Mouse (Mus musculus) mouse trophoblast stem cell (cell line): ENCODE results near the gene Shb.

ENCODE experiments used
- in situ Hi-C, 2 experiments: fragments of 300-500 bp; cut with MseI, MboI; formaldehyde crosslinking; loops; 2 replicates in 1 of 2; 3 replicates in 1 of 2; pipeline ENCODE4 v1.15.1; 2025

Shb gene

DNA sequence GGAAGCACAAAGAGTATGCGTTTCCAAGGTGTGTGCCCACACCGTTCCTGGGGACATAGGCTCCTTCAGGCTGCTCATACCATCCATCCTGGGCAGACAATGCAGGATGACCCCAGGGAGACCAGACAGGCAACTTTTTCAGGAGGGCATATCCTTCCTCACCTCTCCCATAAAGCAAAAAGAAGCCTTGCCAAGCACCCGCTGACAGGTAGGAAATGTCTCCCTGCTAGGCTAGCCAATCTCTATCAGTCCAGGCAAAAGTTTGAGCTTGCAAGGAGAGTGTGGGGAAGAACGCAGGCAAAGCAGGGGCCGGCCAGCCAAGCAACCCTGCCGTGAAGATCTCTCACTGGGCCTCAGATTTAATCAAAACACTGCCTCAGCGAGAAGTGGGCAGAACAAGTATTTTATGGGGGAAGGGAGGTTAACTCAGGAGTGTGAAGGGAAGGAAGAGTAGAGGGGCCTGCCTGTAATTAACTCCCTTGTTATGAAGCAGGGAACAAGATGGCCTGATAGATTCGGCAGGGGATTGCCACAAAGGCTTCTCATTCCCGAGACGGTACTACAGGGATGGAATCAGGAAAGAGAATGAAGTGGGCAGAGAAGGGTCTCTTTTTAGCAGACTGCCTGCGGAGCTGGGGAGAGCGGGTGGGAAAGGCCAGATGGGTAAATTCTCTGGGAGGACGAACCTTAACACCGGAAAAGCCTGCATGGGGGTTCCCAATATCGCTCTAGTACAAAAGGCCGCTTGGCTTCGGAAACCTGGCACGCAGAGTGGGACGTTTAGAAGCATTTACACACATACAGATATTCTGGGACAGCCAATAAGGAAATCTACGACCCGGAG is 3.7 kb downstream of the Shb start:
- in situ Hi-C loops = loop anchor here in 1 of 2 experiments (10.0 kb wide), 1 partner anchor 104 kb away; no protein-coding TSS in a partner anchor

DNA sequence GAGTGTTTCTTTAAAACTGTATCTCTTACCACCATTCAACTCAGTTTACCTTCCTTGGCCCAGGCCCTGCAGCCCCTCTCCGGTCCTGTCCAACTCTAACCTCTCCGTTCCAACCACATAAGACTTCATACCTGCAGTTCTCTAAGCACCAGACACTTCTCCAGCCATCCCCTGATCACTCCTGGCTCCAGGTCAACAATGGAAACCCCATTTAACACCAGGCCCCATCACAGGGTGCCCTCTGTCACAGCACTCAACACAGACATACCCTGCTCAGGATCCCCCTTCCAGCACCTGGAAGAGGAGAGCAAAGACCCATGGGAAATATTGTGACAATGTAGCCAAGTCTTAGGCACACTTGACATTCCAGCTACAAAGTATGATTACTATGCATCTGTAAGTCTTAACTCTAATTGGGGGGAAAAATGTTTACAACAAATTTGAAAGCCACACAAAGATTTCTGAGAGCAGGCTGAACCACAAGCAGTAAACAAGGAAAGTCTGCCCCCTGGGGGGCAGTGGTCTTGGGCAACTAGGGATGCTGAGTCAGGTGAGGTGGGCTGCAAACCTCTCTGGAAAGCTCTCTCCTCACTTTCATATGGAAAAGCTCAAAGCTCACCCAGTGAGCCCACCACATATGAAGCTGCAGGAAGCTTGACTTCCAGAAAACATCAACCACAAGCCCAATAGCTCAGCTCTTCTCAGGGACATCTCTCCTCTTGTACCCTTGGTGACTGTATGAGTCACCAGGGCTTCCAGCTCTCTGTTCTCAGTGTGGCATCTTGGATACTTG is 4.5 kb downstream of the Shb start:
- in situ Hi-C loops = loop anchor here in 1 of 2 experiments (10.0 kb wide), 1 partner anchor 103 kb away; no protein-coding TSS in a partner anchor

DNA sequence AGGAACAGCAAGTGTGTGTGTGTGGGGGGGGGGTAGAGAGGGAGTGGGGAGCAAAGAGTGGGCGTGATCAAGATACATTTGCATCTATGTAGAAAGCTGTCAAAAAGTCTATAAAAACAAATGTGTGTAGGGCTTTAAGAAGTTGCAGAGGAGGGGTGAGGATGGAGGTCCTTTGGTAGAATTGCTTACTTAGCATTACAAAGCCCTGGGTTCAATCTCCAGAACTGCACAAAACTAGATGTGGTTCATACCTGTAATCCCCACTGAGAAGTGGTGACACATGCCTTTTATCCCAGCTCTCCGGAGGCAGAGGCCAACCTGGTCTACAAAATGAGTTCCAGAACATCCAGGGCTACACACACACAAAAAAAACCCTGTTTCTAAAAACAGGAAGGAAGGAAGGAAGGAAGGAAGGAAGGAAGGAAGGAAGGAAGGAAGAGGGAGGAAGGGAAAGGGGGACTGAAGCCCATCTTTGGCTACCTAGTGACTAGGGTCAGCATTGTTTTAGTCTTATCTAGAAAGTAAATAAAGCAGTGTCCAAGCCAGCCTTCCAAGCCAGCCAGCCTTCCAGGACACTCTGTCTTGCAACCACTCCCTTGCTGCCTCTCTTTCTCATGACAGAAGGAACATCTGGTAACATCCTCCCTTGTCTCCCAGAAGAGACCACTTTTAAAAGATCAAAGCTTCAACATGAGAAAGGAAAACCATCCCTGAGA is 5.3 kb downstream of the Shb start:
- in situ Hi-C loops = loop anchor here in 1 of 2 experiments (10.0 kb wide), 1 partner anchor 102 kb away; no protein-coding TSS in a partner anchor

DNA sequence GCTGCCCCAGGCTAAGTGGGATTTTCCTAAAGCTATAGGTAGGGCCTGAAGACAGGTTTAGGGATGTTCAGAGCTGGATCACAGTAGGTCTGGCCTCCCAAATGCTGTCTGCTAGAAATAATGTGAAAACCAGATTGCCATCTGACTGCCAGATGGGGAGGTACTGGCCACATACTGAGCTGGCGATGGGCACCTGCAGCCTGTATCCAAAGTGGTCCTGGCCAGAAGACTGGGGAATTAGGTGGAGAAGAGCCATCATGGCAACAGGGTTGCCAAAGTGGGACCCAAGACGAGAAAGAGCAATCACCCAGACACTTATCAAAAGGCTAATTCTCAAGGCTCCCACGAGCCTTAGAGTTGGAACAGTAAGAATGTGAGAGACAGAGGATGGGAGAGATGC is 6.1 kb downstream of the Shb start:
- in situ Hi-C loops = loop anchor here in 1 of 2 experiments (10.0 kb wide), 1 partner anchor 101 kb away; no protein-coding TSS in a partner anchor

DNA sequence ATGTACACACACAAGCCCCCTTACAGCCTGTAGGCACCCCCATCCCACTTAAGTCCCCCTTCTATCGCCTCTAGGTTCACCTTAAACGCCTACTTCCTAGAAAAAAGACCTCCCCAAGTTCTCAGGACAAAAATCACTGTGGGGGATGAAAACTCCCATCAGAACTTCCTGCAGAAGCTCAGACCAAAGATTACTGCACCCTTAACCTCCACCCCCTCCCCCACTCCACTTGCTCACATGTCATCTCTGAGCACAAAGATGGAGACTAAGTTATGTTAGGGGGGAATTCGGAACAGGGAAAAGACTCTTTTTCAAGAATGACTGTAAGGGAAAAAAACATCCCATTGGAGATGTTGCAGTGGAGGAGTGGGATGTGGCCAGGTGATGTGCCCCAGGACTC is 6.7 kb downstream of the Shb start:
- in situ Hi-C loops = loop anchor here in 1 of 2 experiments (10.0 kb wide), 1 partner anchor 101 kb away; no protein-coding TSS in a partner anchor

DNA sequence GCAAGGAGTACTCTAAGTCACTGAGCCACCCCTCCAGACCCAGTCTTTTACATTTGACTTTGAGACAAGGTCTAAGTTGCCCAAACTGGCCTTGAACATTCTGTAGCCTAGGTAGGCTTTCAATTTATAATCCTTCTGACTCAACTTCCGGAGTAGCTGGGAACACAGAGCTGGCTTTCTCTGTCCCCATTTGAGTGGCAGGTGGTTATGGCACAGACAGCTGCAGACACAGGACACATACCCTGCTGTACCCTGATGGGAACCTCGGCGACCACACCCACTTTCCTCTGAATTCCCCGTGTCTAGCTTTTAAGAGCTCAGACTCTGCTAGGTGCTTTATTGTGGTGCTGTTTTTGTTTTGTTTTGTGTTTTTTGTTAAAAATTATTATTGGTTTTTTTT is 7.7 kb downstream of the Shb start:
- in situ Hi-C loops = loop anchor here in 1 of 2 experiments (10.0 kb wide), 1 partner anchor 100 kb away; no protein-coding TSS in a partner anchor

DNA sequence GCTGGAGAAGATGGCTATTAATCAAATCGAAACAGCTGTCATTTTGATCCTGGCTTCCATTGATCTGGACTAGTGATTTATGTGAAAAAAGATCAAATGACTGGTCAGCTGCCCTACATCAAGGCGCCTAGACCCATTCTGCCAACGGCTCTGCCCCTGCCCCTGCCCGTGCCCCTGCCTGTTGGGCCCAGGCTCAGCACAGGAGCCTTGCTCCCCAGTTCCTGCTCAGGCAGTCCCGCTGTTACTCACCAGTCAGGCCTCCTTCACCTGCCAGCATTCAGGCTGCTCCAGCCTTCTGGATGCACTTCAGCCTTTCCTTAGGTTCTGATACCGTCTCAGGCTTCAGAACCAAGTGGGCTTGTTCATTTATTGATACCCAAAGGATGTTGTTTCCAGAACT is 8.9 kb downstream of the Shb start:
- in situ Hi-C loops = loop anchor here in 1 of 2 experiments (10.0 kb wide), 1 partner anchor 99 kb away; no protein-coding TSS in a partner anchor

DNA sequence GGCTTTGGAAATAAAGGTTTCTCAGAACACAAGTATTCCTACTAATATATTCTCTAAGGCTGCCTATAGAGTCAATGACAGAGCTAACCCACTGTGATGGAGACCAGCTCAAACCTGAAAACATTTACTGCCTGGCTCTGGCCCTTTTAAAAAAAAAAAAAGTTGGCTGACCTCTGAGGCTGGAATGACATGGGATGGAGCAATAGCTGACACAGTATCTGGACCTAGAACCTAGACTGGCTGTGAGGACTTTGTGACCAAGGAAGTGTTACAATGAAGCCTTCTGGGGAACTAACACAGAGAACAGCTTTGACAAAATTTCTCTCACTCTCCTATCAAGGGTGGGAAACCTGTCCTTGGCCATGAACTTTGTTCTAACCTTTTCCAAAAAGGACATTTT is 9.3 kb downstream of the Shb start:
- in situ Hi-C loops = loop anchor here in 1 of 2 experiments (10.0 kb wide), 1 partner anchor 98 kb away; no protein-coding TSS in a partner anchor

DNA sequence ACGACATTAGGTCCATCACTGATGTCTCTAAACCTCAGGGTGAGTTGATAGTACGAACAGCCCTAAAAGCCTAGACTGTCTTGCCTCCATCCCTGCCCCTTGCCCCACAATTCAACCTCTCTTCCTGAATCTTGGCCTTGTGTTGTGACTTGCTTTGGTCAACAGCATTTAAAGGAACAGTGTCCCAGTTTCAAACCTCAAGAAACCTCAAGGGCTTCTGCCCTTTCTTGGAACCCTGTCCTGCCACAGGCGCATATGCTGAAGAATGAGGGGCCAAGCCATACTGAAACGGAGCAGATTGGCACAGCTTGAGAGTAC is 9.7 kb downstream of the Shb start:
- in situ Hi-C loops = loop anchor here in 1 of 2 experiments (10.0 kb wide), 1 partner anchor 98 kb away; no protein-coding TSS in a partner anchor

DNA sequence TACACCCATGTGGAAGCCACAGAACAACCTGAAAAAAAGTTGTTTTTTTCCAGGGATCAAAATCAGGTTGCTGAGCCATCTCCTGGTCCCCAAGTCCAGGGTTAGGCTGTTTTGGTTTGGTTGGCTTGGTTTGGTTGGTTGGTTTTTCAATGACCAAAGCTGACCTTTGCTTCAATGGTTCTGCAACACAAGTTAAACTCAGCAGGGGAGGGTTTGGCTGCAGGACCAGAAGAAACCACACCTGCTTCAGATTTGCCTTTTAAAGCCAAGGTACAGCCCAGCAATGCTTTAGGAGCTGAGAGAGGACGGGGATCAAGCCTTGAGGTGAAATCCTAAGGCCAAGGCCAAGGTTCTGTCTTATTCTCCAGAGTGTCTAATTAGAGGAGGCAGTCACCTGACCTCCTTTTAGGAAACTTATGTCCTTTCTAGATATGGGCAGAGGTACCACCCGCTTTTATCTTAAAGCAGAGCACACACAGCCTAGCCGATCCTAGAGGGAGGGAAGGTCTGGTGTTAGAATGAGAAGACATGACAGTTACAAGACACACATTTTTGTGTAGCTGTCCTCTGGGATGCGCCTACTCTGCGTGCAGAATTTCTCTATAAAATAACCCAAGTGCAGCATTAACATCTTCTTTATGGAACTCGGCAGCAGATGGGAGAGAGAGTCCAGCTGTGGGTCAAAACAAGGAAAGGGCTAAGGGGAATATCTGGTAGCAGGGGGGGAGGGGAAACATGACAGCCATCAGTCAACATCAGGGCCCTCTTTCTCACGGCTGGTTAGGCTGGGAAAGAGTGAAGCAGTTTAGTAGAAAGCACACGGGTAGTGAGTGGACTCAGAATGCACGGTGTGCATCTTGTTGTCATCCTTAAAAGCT is 10.3 kb downstream of the Shb start:
- in situ Hi-C loops = loop anchor here in 1 of 2 experiments (10.0 kb wide), 1 partner anchor 97 kb away; no protein-coding TSS in a partner anchor

DNA sequence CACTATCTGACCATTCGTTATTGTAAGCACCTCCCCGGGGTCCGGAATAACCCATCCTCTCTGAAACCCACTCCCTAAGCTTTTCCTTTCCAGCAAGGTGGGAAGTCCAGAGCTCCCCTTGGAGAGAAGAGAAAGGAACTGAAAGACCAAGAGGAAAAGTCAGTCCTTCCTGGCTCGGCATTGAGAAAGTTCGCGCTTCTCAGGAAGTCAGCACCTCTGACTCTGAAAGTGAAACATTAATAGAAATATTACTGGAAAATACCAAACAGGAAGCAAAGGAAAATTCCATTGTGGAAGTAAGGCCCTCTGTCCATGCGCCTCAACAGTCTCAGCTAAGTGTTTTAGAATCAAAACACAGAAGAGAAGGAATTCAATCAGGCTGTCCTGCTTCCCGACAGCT is 11.9 kb downstream of the Shb start:
- in situ Hi-C loops = loop anchor here in 1 of 2 experiments (10.0 kb wide), 1 partner anchor 96 kb away; no protein-coding TSS in a partner anchor

DNA sequence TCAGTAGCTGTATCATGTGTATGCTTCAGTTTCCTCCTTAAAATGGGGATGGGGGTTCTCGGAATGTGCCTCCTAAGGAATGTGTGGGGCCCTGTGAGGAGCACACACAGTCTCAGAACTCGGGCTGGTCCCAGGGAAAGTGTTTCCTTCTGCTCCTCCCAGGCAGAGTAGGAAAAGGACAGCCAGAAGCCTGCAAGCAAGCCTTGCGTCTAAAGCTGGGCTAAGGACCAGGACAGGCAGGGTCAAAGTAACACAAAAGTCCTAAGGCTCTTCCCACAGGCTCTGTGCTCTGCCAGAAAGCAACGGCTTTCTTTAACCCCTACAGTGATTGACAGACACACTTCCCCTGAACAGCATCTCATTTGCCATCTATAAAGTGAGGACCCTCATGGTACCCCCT is 14.9 kb downstream of the Shb start:
- in situ Hi-C loops = no loop called here

DNA sequence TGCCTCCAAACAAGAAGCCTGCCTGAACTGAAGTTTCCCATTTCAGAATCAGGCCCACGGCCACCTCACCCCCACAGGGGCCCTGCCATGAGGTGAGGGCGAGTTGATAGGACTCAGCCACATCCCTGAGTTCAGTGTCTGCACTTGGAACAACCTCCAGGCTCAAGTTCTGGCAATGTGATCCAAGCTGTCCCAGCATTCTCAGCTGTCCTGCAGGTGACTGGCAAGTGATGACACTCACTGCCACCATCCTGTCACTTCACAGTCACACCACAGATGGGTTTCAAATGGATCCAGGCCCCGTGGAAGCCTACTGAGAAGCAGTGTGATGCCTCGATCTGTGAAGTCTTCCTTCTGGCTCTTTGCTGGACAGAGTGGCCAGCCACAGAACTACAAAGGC is 16.4 kb downstream of the Shb start:
- in situ Hi-C loops = no loop called here

DNA sequence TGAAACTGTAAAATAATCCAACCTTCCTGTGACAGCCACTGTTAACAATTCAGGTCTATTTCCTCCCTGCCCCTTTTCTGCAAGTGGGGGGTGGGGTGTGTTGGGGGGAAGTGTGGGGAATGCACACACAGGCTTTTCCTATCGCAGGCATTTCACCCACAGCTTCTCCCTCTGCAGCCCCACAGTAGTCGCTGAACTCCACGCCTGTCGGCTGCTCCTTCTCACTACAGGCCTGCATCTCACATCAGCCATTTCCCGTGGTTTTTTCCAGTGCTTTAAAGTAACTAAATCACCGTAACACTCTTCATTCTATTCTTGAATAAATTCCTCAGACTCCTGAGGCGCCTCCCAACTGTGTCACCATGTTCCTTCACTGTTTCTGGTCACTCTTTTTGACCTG is 17.9 kb downstream of the Shb start:
- in situ Hi-C loops = no loop called here

DNA sequence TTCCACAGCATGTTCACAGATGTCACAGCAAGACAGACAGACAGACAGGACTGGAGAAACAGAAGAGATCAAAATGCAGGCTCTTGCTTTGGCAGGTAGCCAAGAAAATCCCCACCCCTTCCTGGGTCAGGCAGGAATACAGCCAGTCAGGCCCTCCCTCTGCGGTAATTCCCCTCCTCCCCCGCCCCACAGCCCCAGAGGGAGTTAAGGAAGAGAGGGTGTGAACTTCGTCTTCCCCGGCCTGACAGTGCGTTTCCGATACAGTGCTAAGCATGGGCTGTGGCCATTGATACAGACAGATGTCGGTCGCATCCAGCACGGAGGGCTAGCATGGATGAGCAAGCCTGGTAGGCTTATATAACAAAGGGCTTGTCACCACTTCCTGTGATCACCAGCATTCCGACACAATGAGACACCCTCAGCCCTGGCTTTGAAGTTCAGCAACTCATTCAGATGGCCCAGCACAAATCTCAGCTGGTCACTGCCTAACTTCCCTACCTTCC is 18.4 kb downstream of the Shb start:
- in situ Hi-C loops = no loop called here

DNA sequence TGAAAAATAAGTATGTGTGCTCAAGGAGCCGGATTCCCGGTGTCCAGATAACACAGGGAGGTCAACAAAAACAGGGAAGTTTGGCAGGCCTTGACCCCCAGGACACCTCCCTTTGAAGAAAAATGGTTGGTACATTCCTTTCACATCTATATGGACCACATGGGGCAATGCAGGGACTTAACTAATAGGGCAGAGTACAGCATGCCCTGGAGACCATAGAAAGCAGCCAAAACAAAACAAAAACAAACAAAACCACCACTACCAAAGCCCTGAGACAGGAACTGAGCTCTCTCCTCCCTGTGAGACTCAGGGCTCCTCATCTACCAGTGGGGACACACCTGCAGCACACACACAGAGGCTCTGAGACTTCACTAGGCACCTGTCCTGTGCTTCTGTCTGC is 18.9 kb downstream of the Shb start:
- in situ Hi-C loops = no loop called here

DNA sequence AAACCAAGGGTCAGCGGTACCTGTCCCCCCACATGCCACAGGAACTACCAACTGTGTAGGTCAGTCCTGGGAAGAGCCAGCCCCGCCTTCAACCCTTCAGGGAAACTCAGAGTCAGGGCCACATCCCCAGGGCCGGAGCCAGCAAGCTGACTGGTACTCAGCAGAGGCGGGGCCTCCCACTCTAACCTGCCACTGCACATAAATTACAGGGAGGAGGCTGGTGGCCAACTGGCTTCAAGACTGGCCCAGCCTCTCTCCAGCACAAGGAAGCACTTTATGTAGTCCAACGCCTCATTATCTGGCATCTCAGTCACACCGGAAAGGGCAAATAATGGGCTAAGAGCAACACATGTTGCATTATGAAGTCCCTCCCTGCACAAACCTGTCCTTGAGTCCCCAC is 22.1 kb downstream of the Shb start:
- in situ Hi-C loops = no loop called here

DNA sequence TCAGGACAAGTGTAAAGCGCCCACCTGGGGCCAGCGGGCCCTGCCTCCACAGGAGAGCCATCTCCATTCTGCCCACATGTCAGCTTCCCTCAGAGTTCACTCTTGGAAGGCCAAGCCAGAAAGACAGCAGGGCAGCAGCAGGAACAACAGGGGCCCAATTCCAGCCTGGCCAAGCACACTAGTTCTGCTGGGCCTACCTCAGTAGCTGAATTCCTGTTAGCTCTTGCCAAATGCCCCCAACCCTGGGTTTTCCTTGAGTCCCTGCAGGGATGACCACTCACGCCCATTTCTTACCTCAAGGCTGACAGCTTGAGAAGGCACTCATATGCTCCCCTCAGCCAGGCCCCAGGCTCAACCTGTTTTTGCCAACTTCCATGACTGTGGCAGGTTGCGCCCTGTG is 22.9 kb downstream of the Shb start:
- in situ Hi-C loops = no loop called here

DNA sequence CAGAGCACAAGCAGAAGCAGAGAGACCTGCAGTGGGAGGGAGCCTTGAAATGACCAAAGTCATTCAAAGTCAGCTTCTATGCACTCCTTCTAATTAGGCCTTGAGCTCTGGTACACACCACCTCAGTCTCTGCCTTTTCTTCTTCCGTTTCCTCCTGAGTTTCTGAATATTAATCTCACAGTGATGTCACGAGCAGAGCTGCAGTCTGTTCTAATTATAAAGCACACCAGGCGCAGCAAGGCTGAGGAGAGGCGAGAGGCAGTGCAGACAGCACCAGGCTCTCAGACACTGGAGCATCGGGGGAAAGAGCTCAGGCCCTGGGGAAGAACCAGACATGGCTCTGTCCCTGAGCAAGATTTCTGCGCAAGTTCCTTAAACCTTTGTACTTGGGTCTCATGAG is 23.8 kb downstream of the Shb start:
- in situ Hi-C loops = no loop called here

DNA sequence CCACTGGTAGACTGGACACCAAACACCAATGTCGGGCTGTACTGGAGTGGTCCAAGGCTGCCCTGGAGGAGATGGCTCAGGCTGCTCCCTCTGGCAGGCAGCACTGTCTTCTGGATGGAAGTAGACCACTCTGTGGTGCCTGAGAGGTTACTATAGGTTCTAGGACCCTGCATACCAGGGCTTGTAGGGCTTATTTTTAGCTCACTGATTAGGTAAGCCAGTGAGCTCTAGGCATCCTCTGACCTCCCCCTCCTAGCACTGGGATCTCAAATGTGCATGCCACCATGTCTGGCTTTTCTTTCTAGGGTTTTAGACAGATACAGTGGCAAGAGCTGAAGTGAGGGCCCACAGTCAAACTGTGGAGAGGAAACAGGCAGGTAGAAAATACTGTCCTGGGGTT is 24.8 kb downstream of the Shb start:
- in situ Hi-C loops = no loop called here
